Mouse (Mus musculus): ENCODE results near the gene Dio2.

Gene Dio2

GRCm38 (mm10) chr12:90738388-90739223, at the start of gene Dio2:
Gene Dio2 (minus strand): TSS chr12:90738438.
- no peak for DNase-seq

GRCm38 (mm10) chr12:90781438-90781837, 43.2 kb upstream of the Dio2 start:
- DNase-seq: no peak

GRCm38 (mm10) chr12:90744752-90745151, 6.5 kb upstream of the Dio2 start:
- DNase-seq: no peak

GRCm38 (mm10) chr12:90743633-90744032, 5.4 kb upstream of the Dio2 start:
- no peak for DNase-seq

GRCm38 (mm10) chr12:90740468-90740867, 2.2 kb upstream of the Dio2 start:
- DNase-seq: peak; percentile 21

GRCm38 (mm10) chr12:90737932-90738331, 306 bp downstream of the Dio2 start:
- no peak for DNase-seq

- DNase-seq: no peak
Observed at GRCm38 (mm10) chr12:90735447-90735846, 2.8 kb downstream of the Dio2 start.

- no peak for DNase-seq
Observed at GRCm38 (mm10) chr12:90734503-90734902, 3.7 kb downstream of the Dio2 start.

GRCm38 (mm10) chr12:90733721-90734120, 4.5 kb downstream of the Dio2 start:
- no peak for DNase-seq

GRCm38 (mm10) chr12:90729648-90730047, 8.6 kb downstream of the Dio2 start:
- DNase-seq: peak; percentile 9

- DNase-seq: no peak
Observed at GRCm38 (mm10) chr12:90725107-90725506, 13.1 kb downstream of the Dio2 start.

- DNase-seq: no peak
Observed at GRCm38 (mm10) chr12:90724644-90725043, 13.6 kb downstream of the Dio2 start.

- DNase-seq: no peak
Observed at GRCm38 (mm10) chr12:90694135-90694534, 44.1 kb downstream of the Dio2 start.

All from kidney, adult 11 months (tissue).